Mouse (Mus musculus): ENCODE data around the gene Cela2a. TPM values are rescaled to one million over a fixed set of nuclear protein-coding genes. Genes with fewer than 3 reads are reported as not detected.

Gene Cela2a
- polyA plus RNA-seq, 1 experiment: not detected

DNA sequence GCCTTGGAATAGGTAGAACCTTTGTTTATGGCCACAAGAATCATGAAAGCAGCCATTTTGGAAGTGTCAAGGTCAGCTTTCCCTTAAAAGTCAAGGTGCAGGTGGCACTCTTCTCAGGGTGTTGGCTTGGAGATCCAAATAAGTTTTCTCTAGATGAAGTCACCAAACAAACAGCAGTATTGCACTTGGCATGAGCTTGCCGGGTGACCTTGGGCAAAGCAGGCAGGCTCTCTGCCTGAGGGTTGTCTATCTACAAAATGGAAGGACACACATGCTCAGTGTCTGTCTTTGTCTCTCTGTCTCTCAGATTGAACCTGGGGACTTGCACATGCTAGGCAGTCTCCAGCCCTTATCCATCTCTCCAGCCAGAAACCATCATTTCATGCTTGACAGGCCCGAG lies 1.4 kb upstream of the Cela2a start:
- Histone ChIP-seq H3K4me1 (ENCODE audit: control insufficient read depth, insufficient read depth, insufficient read length, low read length) (no peaks in the 10 kb centered on the region), H3K27ac (replicated peaks; ENCODE audit: low read depth, low read length) (no peak overlapping the region), H3K4me3 (ENCODE audit: insufficient read depth, low read depth, low read length) (no peak overlapping the region)

DNA sequence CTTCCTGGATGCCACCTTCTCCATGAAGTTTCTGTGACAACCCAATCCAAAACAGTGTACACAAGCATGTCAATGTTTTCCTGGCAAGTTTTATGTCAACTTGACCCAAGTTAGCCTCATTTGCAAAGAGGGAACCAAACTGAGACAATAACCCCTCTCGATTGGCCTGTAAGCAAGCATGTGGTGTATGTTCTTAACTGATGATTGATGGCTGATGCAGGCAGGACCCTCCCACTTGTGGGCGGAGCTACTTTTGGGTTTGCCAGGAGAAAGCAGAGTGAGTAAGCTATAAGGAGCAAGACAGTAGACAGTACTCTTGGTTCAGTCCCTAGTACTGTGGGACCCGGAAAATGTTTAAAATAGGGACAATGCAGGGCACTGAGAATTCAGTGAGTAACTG lies 3.0 kb downstream of the Cela2a start:
- no peak overlapping the region for H3K4me3 ChIP-seq (ENCODE audit: insufficient read depth, low read depth, low read length)
- no peak overlapping the region for H3K27ac ChIP-seq (replicated peaks; ENCODE audit: low read depth, low read length)
- no peaks in the 10 kb centered on the region for H3K4me1 ChIP-seq (ENCODE audit: control insufficient read depth, insufficient read depth, insufficient read length, low read length)

DNA sequence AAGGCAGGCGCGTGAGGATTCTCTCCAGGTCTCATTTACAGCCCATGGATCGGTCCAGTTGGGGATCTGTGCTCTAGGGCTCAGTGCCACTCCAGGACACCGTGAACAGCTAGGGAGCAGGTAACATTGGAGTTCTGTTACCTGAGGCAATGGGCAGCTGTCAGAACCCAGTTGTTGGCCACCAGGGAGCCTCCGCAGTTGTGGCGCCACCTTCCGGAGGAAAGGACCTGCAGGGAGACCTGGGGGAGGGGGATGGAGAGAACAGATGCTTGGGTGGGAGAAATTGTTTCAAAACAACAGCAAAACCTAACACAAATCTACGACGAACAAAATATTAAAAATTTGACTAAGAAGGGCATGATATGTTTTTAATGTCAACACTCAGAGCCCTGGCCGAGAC lies 3.9 kb downstream of the Cela2a start:
- H3K4me1 ChIP-seq (ENCODE audit: control insufficient read depth, insufficient read depth, insufficient read length, low read length): no peaks in the 10 kb centered on the region
- H3K27ac ChIP-seq (replicated peaks; ENCODE audit: low read depth, low read length): no peak overlapping the region
- no peak overlapping the region for H3K4me3 ChIP-seq (ENCODE audit: insufficient read depth, low read depth, low read length)

DNA sequence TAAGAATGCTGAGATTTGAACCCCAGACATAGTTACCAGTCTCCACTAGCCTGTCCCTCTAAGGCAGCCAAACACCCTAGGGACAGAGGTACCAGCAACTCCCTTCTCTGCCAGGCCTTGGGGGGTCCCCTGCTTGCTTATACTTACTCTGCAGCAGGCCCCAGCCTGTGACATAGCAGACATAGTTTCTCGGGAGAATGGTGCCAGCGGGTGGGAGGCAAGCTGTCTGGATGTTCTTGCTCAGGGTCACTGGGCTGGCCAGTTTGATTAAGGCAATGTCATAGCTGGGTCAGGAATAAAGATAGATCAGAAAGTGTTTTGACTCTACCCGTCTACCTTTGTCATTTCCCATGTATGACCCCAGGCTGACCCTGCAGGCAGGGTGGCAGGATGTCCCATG lies 4.8 kb downstream of the Cela2a start:
- no peak overlapping the region for H3K4me3 ChIP-seq (ENCODE audit: insufficient read depth, low read depth, low read length)
- H3K27ac ChIP-seq (replicated peaks; ENCODE audit: low read depth, low read length): no peak overlapping the region
- no peaks in the 10 kb centered on the region for H3K4me1 ChIP-seq (ENCODE audit: control insufficient read depth, insufficient read depth, insufficient read length, low read length)

DNA sequence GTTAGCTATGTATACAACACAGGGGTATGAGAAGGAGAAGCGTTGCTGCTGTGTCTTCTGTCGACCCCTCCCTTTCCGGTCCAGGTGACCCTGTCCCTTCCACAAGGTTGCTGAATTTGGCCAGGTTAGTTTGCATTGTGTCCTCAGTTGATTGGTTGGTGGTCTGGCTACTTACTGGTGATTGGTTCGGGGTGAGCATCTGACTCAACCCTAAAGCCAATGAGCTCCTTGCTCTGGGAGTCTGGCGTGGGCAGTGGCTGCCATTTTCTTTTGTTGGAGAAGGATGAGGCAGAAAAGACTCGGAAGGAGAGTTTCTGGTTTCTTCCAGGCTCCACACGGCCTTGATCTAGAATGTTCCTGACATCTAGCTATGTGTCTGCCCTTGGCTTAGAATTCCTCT lies 6.6 kb downstream of the Cela2a start:
- H3K4me3 ChIP-seq (ENCODE audit: insufficient read depth, low read depth, low read length): no peak overlapping the region
- H3K4me1 ChIP-seq (ENCODE audit: control insufficient read depth, insufficient read depth, insufficient read length, low read length): no peaks in the 10 kb centered on the region
- H3K27ac ChIP-seq (replicated peaks; ENCODE audit: low read depth, low read length): no peak overlapping the region

DNA sequence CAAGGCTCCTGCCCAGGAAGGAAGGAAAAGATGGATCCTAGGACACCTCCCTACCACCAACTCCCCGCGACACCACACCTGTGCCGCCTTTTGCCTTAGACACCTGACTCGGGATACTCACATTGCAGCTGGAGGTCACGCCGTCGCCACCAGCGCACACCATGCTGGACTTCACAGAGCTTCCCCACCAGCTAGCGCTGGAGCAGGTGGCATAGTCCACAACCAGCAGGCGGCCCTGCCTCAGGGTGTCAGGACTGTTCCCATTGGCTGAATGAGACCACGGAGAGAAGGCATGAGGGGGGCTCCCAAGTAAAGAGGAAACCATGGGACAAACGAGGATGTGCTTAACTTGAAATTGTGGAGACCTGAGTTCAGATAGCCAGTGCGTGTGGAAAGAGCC lies 7.1 kb downstream of the Cela2a start:
- Histone ChIP-seq H3K4me1 (ENCODE audit: control insufficient read depth, insufficient read depth, insufficient read length, low read length) (no peaks in the 10 kb centered on the region), H3K27ac (replicated peaks; ENCODE audit: low read depth, low read length) (no peak overlapping the region), H3K4me3 (ENCODE audit: insufficient read depth, low read depth, low read length) (no peak overlapping the region)

DNA sequence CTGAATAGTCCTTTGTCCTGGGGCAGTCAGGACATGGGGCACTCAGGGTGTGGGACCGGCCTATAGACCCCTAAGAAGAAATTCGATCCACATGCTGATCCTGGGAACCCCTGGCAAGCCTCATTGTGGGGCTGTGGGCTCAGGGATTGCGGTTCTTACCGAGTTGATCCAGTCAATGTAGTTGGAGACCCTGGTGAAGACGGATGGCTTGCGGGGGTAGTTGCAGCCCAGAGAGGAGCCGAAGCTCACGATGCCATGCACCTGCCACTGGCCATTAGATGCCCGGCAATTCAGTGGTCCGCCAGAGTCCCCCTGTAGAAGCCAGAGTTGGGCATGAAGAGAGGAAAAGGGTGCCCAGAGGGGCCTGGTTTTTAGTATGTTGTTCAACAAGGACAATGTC lies 8.3 kb downstream of the Cela2a start:
- Histone ChIP-seq H3K4me1 (ENCODE audit: control insufficient read depth, insufficient read depth, insufficient read length, low read length) (no peaks in the 10 kb centered on the region), H3K27ac (replicated peaks; ENCODE audit: low read depth, low read length) (no peak overlapping the region), H3K4me3 (ENCODE audit: insufficient read depth, low read depth, low read length) (no peak overlapping the region)

DNA sequence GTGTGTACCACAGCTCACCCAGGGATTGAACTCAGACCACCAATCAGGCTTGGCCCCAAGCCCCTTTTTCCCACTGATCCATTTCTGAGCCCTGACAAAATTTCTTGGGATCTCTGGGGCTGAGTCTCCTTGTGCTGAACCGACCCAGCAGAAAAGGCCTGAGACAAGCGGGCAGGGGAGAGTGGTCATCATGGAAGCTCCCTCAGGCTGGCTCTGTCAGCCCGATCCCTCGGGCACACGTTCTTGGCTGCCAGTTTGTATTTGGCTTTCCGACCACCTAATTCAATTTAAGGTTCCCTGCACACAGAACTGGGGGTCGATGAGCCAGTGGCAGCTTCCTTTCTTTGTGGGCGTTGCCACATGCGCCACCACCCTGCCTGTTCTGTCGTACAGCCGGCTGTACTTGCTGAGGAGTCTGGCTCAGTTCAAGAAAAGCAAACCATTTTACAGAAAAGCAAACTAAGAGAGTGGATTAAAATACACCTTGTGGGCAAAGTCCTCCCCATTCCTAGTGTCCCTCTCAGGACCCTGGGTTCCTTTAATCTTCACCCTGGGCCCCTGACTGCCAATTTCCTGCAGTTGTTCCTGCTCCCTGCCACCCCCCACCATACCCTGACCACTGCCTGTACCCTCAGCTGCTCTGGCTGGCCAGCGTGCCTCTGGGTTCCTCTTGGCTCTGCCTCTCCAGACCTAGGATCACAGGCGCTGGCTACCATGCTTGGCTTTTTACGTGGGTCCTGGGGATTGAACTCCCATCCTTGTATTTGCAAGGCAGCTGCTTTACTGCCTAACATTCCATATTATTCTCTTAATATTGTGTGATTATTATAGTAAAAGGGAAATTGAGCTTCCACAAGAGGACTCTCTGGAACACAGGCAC lies 8.9 kb downstream of the Cela2a start:
- no peak overlapping the region for H3K27ac ChIP-seq (replicated peaks; ENCODE audit: low read depth, low read length)
- H3K4me3 ChIP-seq (ENCODE audit: insufficient read depth, low read depth, low read length): no peak overlapping the region
- no peaks in the 10 kb centered on the region for H3K4me1 ChIP-seq (ENCODE audit: control insufficient read depth, insufficient read depth, insufficient read length, low read length)

DNA sequence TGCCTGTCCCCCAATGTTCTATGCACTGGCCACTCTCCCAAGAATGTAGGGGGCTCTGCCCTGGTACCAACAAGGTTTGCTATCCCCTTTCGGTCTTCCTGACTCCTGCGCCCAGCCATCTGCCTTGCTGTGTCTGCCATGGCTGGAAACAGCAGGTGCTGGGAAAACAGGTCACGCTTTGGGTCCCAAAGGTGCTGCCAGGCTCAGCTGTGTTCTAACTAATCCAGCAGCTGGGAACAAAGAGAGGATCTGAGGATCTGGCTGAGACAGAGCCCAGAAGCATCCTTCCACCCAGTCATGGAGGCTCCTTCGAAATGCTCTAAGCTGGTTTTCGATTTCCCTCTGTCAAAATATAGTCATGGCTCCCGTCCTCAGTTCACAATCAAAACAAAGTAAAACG lies 9.7 kb downstream of the Cela2a start:
- Histone ChIP-seq H3K27ac (replicated peaks; ENCODE audit: low read depth, low read length) (no peak overlapping the region), H3K4me3 (ENCODE audit: insufficient read depth, low read depth, low read length) (no peak overlapping the region), H3K4me1 (ENCODE audit: control insufficient read depth, insufficient read depth, insufficient read length, low read length) (no peaks in the 10 kb centered on the region)

DNA sequence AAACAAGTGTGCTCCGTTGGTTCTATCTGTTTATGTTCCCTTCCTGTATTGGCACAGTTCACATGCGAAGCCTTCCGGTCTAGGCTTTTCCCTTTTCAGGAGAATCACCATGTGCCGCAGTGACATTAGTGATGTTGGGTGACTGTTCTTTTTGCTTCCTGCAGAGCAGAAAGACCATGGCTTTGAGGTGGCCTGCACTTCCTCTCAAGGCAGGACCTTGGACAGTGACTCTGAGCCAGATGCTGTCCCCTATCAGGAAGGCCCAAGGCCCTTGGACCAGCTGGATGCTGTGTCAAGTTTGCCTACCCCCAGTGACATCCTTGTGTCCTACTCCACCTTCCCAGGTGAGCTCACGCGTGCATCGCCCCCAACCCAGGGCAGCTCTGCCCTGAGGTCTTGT lies 14.6 kb downstream of the Cela2a start:
- no peak overlapping the region for H3K4me3 ChIP-seq (ENCODE audit: insufficient read depth, low read depth, low read length)
- no peaks in the 10 kb centered on the region for H3K4me1 ChIP-seq (ENCODE audit: control insufficient read depth, insufficient read depth, insufficient read length, low read length)
- H3K27ac ChIP-seq (replicated peaks; ENCODE audit: low read depth, low read length): no peak overlapping the region

DNA sequence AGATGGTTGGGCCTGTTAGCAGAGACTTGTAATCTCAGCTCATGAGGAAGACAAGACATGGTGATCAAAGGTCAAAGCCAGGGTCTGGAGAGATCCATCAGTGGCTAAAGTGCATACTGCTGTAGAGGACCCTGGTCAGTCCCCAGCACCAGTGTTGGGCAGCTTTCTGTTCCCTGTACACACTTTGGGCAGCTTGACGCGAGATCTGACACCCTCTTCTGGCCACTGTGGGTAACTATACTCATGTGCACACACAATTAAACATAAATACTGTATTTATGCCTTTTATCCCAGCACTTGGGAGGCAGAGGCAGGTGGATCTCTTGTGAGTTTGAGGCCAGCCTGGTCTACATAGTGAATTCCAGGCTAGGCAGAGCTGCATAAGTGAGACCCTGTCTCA lies 15.0 kb downstream of the Cela2a start:
- H3K4me3 ChIP-seq (ENCODE audit: insufficient read depth, low read depth, low read length): no peak overlapping the region
- H3K27ac ChIP-seq (replicated peaks; ENCODE audit: low read depth, low read length): no peak overlapping the region
- no peaks in the 10 kb centered on the region for H3K4me1 ChIP-seq (ENCODE audit: control insufficient read depth, insufficient read depth, insufficient read length, low read length)

DNA sequence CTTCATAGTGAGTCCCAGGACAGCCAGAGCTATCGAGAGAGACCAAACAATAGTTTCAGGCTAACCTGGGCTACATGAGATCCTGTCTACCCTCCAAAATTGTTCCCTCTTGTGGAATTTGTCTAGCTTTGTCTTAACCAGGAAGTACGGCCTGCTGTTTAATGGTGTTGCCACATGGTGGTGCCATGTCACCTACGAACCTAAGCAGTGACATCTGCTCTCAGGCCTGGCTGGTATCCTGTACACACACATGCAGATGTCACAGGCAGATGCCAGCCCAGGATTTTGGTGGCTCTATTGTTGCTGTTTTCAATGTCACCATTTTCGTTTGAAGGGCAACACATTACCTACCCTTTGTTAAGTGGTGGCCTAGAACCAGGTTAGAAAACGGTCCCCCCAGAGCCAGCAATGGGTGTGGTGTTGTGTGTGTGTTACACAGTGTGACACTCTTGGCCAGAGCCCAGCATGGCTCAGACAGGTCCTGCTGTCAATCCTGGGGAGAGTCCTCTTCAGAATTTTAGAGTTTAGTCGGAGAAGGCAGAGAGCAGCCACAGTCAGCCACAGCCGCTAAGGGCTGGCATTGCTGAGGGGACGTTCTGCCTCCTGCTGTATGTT lies 16.0 kb downstream of the Cela2a start:
- no peak overlapping the region for H3K4me3 ChIP-seq (ENCODE audit: insufficient read depth, low read depth, low read length)
- no peaks in the 10 kb centered on the region for H3K4me1 ChIP-seq (ENCODE audit: control insufficient read depth, insufficient read depth, insufficient read length, low read length)
- no peak overlapping the region for H3K27ac ChIP-seq (replicated peaks; ENCODE audit: low read depth, low read length)

DNA sequence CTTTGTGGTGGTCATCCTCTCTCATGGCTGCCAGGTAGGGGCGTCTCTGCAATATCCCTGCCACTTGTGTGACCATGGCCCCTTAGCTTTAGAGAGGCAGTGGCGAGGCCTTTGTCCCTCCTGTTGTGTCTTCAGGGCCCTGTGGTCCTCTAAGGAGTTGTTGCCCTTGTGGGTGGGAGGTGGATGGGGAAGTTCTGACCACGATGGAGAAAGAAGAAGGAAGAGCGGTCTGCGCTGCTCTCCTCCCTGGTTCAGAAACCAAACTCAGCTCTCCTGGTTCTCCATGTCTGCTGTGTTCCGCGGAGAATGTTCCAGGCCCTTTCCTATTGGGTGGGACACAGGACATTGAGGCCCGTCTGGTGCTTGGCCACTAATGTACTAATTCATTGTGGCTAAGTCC lies 20.1 kb downstream of the Cela2a start:
- Histone ChIP-seq H3K4me1 (ENCODE audit: control insufficient read depth, insufficient read depth, insufficient read length, low read length) (no peaks in the 10 kb centered on the region), H3K4me3 (ENCODE audit: insufficient read depth, low read depth, low read length) (no peak overlapping the region), H3K27ac (replicated peaks; ENCODE audit: low read depth, low read length) (no peak overlapping the region)

DNA sequence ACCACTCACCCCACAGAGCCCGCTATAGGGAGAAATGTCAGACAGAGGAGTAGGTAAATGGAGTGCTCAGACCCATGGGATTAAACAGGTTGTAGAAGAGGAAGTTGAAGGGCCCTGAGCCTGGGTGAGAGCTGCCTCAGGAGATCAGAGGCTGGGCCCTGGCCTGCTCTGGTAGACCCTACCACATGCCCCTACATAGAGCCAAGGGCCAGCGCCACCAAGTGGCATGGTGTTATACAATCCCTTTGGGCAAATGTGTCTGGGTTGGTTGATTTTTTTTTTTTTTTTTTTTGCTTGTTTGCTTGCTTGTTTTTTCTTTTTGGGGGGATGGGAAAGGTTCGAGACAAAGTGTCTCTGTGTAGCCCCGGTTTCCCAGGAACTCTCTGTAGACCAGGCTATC lies 21.9 kb downstream of the Cela2a start:
- Histone ChIP-seq H3K4me1 (ENCODE audit: control insufficient read depth, insufficient read depth, insufficient read length, low read length) (no peaks in the 10 kb centered on the region), H3K27ac (replicated peaks; ENCODE audit: low read depth, low read length) (no peak overlapping the region), H3K4me3 (ENCODE audit: insufficient read depth, low read depth, low read length) (no peak overlapping the region)

DNA sequence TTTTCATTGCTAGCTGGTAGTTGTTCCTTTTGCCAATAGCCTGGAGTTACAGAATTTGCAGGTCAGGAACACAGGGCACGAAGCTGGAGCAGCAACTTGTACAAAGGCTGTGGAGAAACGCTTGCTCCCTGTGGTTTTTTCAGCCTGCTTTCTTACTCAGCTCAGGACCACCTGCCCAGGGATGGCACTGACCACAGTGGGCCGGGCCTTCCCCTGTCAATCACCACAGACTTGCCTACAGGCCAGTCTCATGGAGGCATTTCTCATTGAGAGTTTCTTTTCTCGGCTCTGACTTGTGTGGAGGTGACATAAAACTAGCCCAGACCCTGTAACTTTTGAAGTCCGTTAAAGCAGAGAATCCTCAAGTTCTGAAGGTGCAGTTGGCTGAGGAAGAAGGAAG lies 28.4 kb downstream of the Cela2a start:
- Histone ChIP-seq H3K4me3 (ENCODE audit: insufficient read depth, low read depth, low read length) (no peak overlapping the region), H3K4me1 (ENCODE audit: control insufficient read depth, insufficient read depth, insufficient read length, low read length) (peaks cover 7% of the 10 kb centered on the region; the same call in 1 of the 2 replicates), H3K27ac (replicated peaks; ENCODE audit: low read depth, low read length) (no peak overlapping the region)

DNA sequence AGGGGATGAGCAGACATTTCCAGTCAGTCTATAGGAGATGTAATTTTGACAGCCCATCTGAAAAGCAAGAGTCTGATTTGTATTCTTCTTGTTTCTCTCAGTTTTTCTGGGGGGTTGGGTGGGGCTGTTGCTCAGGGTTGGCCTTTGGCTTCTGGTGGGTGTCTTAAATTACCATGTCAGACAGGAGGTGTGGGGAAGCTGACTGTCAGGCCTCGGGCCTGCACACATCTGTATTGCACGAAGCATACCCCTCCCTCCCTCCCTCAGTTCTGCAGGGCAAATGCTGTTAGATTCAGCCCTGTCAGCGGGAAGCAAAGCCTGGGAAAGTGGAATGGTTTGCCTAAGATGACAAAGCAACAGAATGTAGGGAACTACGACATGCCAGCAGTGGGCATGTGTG lies 29.0 kb downstream of the Cela2a start:
- H3K4me3 ChIP-seq (ENCODE audit: insufficient read depth, low read depth, low read length): no peak overlapping the region
- H3K27ac ChIP-seq (replicated peaks; ENCODE audit: low read depth, low read length): no peak overlapping the region

More for the DNA sequence above, 29.0 kb downstream of the Cela2a start:
- H3K4me1 ChIP-seq (ENCODE audit: control insufficient read depth, insufficient read depth, insufficient read length, low read length): peaks cover 7% of the 10 kb centered on the region; the same call in 1 of the 2 replicates
